Mouse (Mus musculus) limb, embryonic 11.5 days (tissue): ENCODE measurements around the gene Naa16. TPM values are rescaled to one million over a fixed set of nuclear protein-coding genes. Genes with fewer than 3 reads are reported as not detected.

Experiments used
- ATAC-seq: fragments of 200-750 bp; cut with Nextera tagmentation; 2 replicates; pipeline ENCODE4 v1.8.0; 2017; ENCODE audit warnings: low read depth; ENCODE audit not compliant: insufficient number of reproducible peaks, low FRiP score, low TSS enrichment
- DNase-seq: peaks from one replicate; pipeline ENCODE4 v3.0.0-alpha.2; 2015; ENCODE audit warnings: low spot score
- H3K27ac ChIP-seq: fragments of 300-500 bp; sonication (generic); replicated peaks from 2 replicates; pipeline ENCODE4 v1.5.1; 2014; ENCODE audit warnings: low read depth, mild to moderate bottlenecking, low read length
- H3K27me3 ChIP-seq: fragments of 300-500 bp; sonication (generic); 2 replicates; pipeline ENCODE4 v1.6.1; 2014; ENCODE audit warnings: mild to moderate bottlenecking, low read length, mixed read lengths; ENCODE audit not compliant: control insufficient read depth, insufficient read depth
- H3K36me3 ChIP-seq: fragments of 300-500 bp; sonication (generic); 2 replicates; pipeline ENCODE4 v1.6.1; 2014; ENCODE audit warnings: mild to moderate bottlenecking, low read length, moderate library complexity, mixed read lengths; ENCODE audit not compliant: control insufficient read depth, insufficient read depth
- H3K4me1 ChIP-seq: fragments of 300-500 bp; sonication (generic); 2 replicates; pipeline ENCODE4 v1.6.1; 2014; ENCODE audit warnings: low read length, mixed read lengths; ENCODE audit not compliant: control insufficient read depth, insufficient read depth
- H3K4me2 ChIP-seq: fragments of 300-500 bp; sonication (generic); 2 replicates; pipeline ENCODE4 v1.6.1; 2014; ENCODE audit warnings: low read depth, mild to moderate bottlenecking, moderate library complexity; ENCODE audit not compliant: severe bottlenecking
- H3K4me3 ChIP-seq: fragments of 300-500 bp; sonication (generic); 2 replicates; pipeline ENCODE4 v1.5.1; 2014; ENCODE audit warnings: low read depth, low read length
- H3K9ac ChIP-seq: fragments of 300-500 bp; sonication (generic); 2 replicates; pipeline ENCODE4 v1.6.1; 2014; ENCODE audit warnings: mild to moderate bottlenecking, low read length
- H3K9me3 ChIP-seq: fragments of 300-500 bp; sonication (generic); 2 replicates; pipeline ENCODE4 v1.6.1; 2016; ENCODE audit warnings: low read length; ENCODE audit not compliant: control insufficient read depth
- WGBS: fragments of 180-500 bp; shearing (Covaris S2); extraction: QIAGEN DNeasy Blood & Tissue Kit; methylation state at CpG from one replicate; pipeline ENCODE4 v1.1.7; 2014; 5-methylcytosine and 5-hydroxymethylcytosine counted together
- polyA plus RNA-seq: library from polyadenylated mRNA; unstranded; fragments of >200 nt; fragmentation: Nextera tagmentation; extraction: Ambion mirVana; gene quantifications from 2 replicates; pipeline ENCODE4 v1.2.1, GENCODE M21; 2014

The Naa16 gene
- polyA plus RNA-seq, 1 experiment from 2014 or later = 51.5 TPM

DNA sequence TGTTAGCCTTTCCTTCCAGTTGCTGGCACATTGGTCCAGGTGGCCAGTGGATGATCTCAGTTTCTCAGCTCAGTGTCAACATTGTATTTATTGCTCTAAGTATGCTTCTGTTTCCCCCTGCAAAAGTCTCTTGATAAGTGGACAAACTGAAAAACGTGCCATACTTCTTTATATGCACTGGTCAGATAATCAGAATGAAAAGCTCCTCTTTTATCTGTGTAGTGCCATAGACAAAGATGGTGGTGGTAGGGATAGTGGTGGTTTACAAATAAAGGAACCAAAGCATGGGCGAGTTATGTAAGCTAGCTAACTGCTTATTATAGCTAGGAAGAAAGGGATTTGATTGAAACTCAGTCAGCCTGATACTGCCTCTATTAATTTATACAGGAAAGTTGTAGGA is 17.1 kb upstream of the Naa16 start:
- Histone ChIP-seq H3K36me3 (no peaks in the 10 kb centered on the region), H3K9ac (no peak overlapping the region), H3K27me3 (no peaks in the 10 kb centered on the region), H3K9me3 (no peaks in the 10 kb centered on the region), H3K4me3 (no peak overlapping the region), H3K27ac (no peak overlapping the region), H3K4me2 (no peak overlapping the region), H3K4me1 (no peaks in the 10 kb centered on the region)
- ATAC-seq = no peak
- no peak for DNase-seq
- 77% methylated on average over 2 of the region's 2 CpGs for WGBS

DNA sequence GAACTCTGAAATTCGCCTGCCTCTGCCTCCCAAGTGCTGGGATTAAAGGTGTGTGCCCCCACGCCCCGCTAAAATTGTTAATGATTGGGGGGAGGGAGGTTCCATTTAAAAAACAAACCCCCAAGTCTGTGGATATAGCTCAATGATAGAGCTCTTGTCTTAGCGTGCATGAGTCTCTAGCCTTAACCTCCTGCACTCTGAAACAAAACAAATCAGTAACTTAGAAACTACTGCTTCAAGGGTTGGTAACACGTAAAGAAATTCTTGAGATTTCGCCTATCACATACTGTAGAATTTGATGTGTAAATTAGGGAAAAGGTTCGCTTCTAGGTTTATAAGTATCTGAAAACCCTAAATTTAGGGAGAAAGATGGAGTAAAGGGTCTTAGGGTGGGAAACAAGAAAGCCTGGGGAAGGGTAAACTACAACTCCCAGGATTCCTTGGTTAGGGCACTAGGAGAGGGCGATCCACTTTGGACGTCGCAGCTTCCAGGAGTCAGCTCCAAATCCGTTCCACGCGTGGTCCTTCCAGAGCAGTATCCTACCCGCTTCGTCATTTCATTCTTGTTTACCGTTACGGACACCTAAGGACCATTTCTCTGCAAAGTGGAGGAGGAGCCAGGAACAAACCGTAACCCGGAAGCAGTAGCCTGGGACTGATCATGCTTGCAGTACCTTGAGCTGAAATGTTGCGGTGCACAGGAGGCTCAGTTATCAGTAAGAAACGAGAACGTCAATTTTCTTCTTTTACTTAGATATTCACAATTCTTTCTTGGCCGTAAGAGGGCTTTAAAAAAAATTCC is 6.9 kb upstream of the Naa16 start, which contains the start of gene Mtrf1:
TSS of gene Mtrf1 (plus strand) at position 452 of the 802 bp plus-strand sequence.
- no peaks in the 10 kb centered on the region for H3K36me3 ChIP-seq
- DNase-seq = peak; percentile 79
- peak; percentile 82 for ATAC-seq
- H3K9ac ChIP-seq = peak within 1 kb of the TSS; percentile 68
- peak within 1 kb of the TSS; percentile 53 for H3K4me3 ChIP-seq
- H3K4me2 ChIP-seq = peak within 1 kb of the TSS; percentile 42
- peak within 1 kb of the TSS; percentile 81 for H3K27ac ChIP-seq
- H3K9me3 ChIP-seq = no peaks in the 10 kb centered on the region
- no peaks in the 10 kb centered on the region for H3K4me1 ChIP-seq
- no peaks in the 10 kb centered on the region for H3K27me3 ChIP-seq
- 20% methylated on average over 23 of the region's 23 CpGs for WGBS

DNA sequence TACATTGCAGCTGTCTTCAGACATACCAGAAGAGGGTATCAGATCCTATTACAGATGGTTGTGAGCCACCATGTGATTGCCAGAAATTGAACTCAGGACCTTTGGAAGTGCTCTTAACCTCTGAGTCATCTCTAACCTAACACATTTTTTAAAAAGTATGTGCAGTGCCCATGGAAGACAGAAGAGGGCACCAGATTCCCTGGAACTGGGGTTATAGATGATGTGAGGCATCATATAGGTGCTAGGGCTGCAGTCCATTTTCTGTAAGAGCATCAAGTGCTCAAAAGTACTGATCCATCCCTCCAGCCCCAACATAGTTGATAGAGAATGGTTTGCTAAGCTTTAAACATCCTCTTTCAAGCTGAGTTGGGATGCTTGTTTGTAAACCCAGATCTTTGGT is 4.0 kb upstream of the Naa16 start:
- Histone ChIP-seq H3K4me2 (no peak overlapping the region), H3K4me3 (no peak overlapping the region)

DNA sequence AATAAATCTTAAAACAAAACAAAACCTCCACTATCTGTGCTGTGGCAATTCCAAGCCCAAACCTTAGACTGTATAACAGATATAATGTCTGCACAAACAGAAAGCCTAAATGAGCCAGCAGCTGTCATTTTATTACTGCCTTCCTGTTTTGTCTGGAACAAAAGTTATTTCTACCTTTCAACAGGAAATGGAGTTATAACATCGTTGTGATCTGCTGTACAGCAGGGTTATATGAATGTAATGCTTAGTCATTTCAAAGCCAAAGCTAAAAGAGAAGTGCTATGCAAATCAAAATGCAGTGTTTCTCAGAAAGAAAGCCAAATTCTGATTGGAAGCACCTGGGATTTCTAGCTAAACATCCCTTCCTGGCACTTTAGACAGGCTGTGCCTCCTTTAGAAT is 2.7 kb upstream of the Naa16 start:
- Histone ChIP-seq H3K9me3 (no peaks in the 10 kb centered on the region), H3K27me3 (no peaks in the 10 kb centered on the region), H3K9ac (no peak overlapping the region), H3K4me1 (peaks cover 2% of the 10 kb centered on the region; the same call in 1 of the 2 replicates), H3K4me2 (no peak overlapping the region), H3K4me3 (no peak overlapping the region), H3K27ac (no peak overlapping the region), H3K36me3 (no peaks in the 10 kb centered on the region)
- WGBS = 77% methylated on average over 1 of the region's 1 CpGs
- no peak for ATAC-seq
- DNase-seq = no peak

More for the DNA sequence above, 4.0 kb upstream of the Naa16 start:
- no peaks in the 10 kb centered on the region for H3K36me3 ChIP-seq
- no peaks in the 10 kb centered on the region for H3K4me1 ChIP-seq
- no peak overlapping the region for H3K9ac ChIP-seq
- DNase-seq = peak; percentile 57
- ATAC-seq = no peak
- no peak overlapping the region for H3K27ac ChIP-seq
- no peaks in the 10 kb centered on the region for H3K27me3 ChIP-seq
- H3K9me3 ChIP-seq = no peaks in the 10 kb centered on the region

DNA sequence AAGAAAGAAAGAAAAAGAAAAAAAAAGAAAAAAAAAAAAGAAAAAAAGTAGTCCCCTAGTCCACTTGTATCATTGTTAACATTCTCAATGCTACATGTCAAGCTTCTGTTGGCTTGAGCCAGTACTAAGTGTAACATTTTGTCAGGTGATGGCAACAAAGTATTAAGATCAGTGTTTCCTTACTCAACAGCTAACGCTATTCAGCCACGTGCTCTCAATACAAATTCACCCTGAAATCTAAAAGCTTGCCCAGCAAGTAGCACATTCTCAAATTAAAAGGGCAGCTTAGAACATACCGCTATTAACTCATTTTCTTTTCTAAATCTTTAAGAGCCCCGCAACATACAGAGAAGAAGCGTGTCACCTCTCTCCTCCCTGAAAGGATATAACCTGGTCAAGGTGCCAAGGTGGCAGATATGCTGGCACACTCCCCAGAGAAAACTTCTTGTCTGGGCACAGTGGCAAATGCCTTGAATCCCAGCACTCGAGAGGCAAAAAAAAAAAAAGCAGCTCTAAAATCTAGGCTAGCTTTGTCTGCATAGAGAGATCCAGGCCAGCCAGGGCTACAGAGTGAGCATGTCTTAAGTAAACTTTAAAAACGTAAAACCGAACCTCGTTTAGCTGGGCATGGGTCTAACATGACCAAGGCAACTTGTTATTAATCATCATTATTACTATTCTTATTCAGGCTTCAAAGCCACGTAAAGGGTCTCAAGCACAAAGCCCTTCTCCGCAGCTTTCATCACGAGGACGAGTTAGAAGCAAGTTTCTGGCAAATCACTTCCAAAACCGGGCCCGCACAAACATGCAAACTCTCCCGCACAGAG is 927 bp downstream of the Naa16 start:
- ATAC-seq = no peak

DNA sequence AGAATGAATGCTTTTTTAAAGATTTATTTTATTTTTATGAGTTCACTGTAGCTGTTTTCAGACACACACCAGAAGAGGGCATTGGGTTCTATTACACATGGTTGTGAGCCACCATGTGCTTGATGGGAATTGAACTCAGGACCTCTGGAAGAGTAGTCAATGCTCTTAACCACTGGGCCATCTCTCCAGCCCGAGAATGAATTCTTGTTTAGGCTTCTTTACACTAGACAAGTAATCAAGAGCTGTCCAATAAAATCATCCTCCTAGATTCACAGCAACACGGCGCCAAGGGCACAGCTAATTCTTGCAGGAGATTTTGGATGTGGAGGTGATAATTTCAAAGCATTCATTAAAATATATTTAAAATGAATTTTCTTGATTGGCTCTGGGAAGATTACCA is 2.3 kb downstream of the Naa16 start:
- Histone ChIP-seq H3K9me3 (no peaks in the 10 kb centered on the region), H3K4me2 (no peak overlapping the region), H3K4me3 (no peak overlapping the region), H3K9ac (no peak overlapping the region), H3K36me3 (0 out of 2 replicates have a peak, but pooled peaks cover 2% of the 10 kb centered on the region), H3K4me1 (peaks cover 2% of the 10 kb centered on the region; the same call in 1 of the 2 replicates), H3K27me3 (no peaks in the 10 kb centered on the region), H3K27ac (no peak overlapping the region)
- DNase-seq = no peak
- ATAC-seq = no peak
- 94% methylated on average over 3 of the region's 3 CpGs for WGBS

More for the DNA sequence above, 927 bp downstream of the Naa16 start:
- Histone ChIP-seq H3K9me3 (no peaks in the 10 kb centered on the region), H3K9ac (peak overlapping the region; percentile 97), H3K27me3 (no peaks in the 10 kb centered on the region), H3K36me3 (0 out of 2 replicates have a peak, but pooled peaks cover 2% of the 10 kb centered on the region), H3K27ac (peak overlapping the region; percentile 98), H3K4me1 (peaks cover 2% of the 10 kb centered on the region; the same call in 1 of the 2 replicates), H3K4me3 (peak overlapping the region; percentile 87), H3K4me2 (peak overlapping the region; percentile 53)
- 2% methylated on average over 16 of the region's 16 CpGs for WGBS
- no peak for DNase-seq

DNA sequence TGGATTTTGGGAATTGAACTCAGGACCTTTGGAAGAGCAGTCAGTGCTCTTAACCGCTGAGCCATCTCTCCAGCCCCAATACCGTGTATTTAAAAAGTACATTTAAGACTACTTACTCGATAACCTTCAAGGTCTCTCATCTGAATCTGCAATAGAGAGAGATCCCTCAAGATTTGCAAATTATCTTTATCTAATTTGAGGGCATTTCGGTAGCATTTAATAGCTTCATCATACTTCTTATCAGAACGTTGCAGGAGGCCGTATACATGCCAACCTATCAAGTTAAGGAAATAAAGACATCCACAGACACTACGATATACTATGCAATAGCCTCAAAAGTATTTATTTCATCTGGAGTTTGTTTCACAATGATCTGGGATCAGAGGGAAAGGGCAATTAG is 7.5 kb downstream of the Naa16 start:
- H3K27ac ChIP-seq = no peak overlapping the region
- peaks cover 6% of the 10 kb centered on the region; the same call in 1 of the 2 replicates for H3K36me3 ChIP-seq
- no peak for ATAC-seq
- no peaks in the 10 kb centered on the region for H3K9me3 ChIP-seq
- WGBS = 93% methylated on average over 7 of the region's 7 CpGs
- no peak for DNase-seq
- no peaks in the 10 kb centered on the region for H3K4me1 ChIP-seq
- no peaks in the 10 kb centered on the region for H3K27me3 ChIP-seq
- no peak overlapping the region for H3K9ac ChIP-seq
- no peak overlapping the region for H3K4me3 ChIP-seq
- H3K4me2 ChIP-seq = no peak overlapping the region

DNA sequence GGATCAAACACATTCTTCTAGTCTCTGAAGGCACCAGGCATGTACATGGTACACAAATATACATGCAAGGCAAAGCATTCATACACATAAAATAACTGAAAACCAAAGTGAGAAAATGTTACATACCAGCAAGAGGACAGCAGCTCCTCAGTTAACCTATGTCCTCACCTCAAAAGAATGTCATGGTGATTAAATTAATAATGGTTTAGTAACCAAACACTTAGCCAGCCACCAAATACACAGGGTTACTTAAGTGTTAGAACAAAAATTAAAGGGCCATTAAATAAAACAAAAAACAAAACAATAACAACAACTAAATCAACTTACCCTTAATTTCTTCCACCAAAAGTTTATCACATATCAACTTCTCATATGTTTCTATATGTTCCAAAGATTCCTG is 13.5 kb downstream of the Naa16 start:
- H3K4me1 ChIP-seq = no peaks in the 10 kb centered on the region
- H3K4me3 ChIP-seq = no peak overlapping the region
- peaks cover 8% of the 10 kb centered on the region; the same call in 1 of the 2 replicates for H3K36me3 ChIP-seq
- no peaks in the 10 kb centered on the region for H3K9me3 ChIP-seq
- H3K4me2 ChIP-seq = no peak overlapping the region
- H3K27me3 ChIP-seq = no peaks in the 10 kb centered on the region
- ATAC-seq (no peak), DNase-seq (no peak)
- H3K27ac ChIP-seq = no peak overlapping the region
- H3K9ac ChIP-seq = no peak overlapping the region
